Mouse (Mus musculus): ENCODE measurements around the gene Mrrf. TPM values are rescaled to one million over a fixed set of nuclear protein-coding genes. Genes with fewer than 3 reads are reported as not detected.
A peak's percentile ranks its signal among the peaks of the same experiment; 100 is the strongest.
"Not testable (repeated sequence)": the region's sequence is repeated elsewhere in the genome, so short reads cannot be mapped to it uniquely, and the experiment has no call there.

The Mrrf gene
- polyA plus RNA-seq, 1 experiment from 2014 or later: 33.7 TPM

DNA sequence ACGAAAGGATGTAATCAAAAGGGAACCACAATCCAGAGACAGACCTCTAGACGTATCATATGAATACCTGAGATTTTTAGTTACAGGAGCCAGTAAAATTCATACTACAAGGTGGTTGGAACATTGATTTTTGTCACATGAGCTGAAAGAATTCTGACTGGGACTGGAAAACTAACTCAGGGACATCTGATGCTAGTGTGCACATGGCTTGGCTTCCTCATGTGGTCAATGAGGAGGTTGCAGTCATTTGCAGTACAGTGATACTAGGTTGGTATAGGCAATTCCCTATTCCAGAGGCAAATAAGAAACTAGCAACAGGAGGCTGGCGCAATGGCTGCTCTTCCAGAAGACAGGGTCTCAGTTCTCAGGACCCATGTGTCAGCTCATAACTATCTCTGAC lies 23.6 kb upstream of the Mrrf start:
- Histone ChIP-seq H3K9me3 (ENCODE audit: control insufficient read depth, low read length) (no peaks in the 10 kb centered on the region), H3K4me1 (ENCODE audit: control insufficient read depth, insufficient read depth, low read length) (no peaks in the 10 kb centered on the region), H3K27me3 (ENCODE audit: control insufficient read depth, insufficient read depth, low read length) (peaks cover 28% of the 10 kb centered on the region), H3K4me2 (replicated peaks; ENCODE audit: low read depth, low read length) (no peak overlapping the region), H3K27ac (ENCODE audit: low read depth, low read length) (no peak overlapping the region), H3K4me3 (ENCODE audit: low read length) (no peak overlapping the region), H3K9ac (ENCODE audit: low read depth, low read length) (no peak overlapping the region), H3K36me3 (ENCODE audit: control insufficient read depth, insufficient read depth, low read length) (peaks cover 19% of the 10 kb centered on the region)
- ATAC-seq (ENCODE audit: low FRiP score, low TSS enrichment): no peak
- 76% methylated on average over 3 of the region's 3 CpGs for WGBS

GRCm38 (mm10) chr2:36126795-36127429 lies 9.3 kb upstream of the Mrrf start:
- H3K27me3 ChIP-seq (ENCODE audit: control insufficient read depth, insufficient read depth, low read length): no peaks in the 10 kb centered on the region
- no peak overlapping the region for H3K9ac ChIP-seq (ENCODE audit: low read depth, low read length)
- WGBS: 93% methylated on average over 9 of the region's 9 CpGs
- H3K27ac ChIP-seq (ENCODE audit: low read depth, low read length): no peak overlapping the region
- ATAC-seq (ENCODE audit: low FRiP score, low TSS enrichment): no peak
- no peaks in the 10 kb centered on the region for H3K4me1 ChIP-seq (ENCODE audit: control insufficient read depth, insufficient read depth, low read length)
- H3K9me3 ChIP-seq (ENCODE audit: control insufficient read depth, low read length): no peaks in the 10 kb centered on the region
- no peak overlapping the region for H3K4me2 ChIP-seq (replicated peaks; ENCODE audit: low read depth, low read length)
- H3K36me3 ChIP-seq (ENCODE audit: control insufficient read depth, insufficient read depth, low read length): peaks cover 77% of the 10 kb centered on the region
- no peak overlapping the region for H3K4me3 ChIP-seq (ENCODE audit: low read length)

- no peak overlapping the region for H3K4me2 ChIP-seq (replicated peaks; ENCODE audit: low read depth, low read length)
- ATAC-seq (ENCODE audit: low FRiP score, low TSS enrichment): no peak
- H3K4me3 ChIP-seq (ENCODE audit: low read length): no peak overlapping the region
- H3K4me1 ChIP-seq (ENCODE audit: control insufficient read depth, insufficient read depth, low read length): no peaks in the 10 kb centered on the region
- H3K36me3 ChIP-seq (ENCODE audit: control insufficient read depth, insufficient read depth, low read length): peaks cover 77% of the 10 kb centered on the region
- H3K9ac ChIP-seq (ENCODE audit: low read depth, low read length): no peak overlapping the region
- no peak overlapping the region for H3K27ac ChIP-seq (ENCODE audit: low read depth, low read length)
- H3K27me3 ChIP-seq (ENCODE audit: control insufficient read depth, insufficient read depth, low read length): no peaks in the 10 kb centered on the region
- no peaks in the 10 kb centered on the region for H3K9me3 ChIP-seq (ENCODE audit: control insufficient read depth, low read length)
- WGBS: 77% methylated on average over 4 of the region's 4 CpGs
Observed at GRCm38 (mm10) chr2:36127973-36128372, 8.2 kb upstream of the Mrrf start.

DNA sequence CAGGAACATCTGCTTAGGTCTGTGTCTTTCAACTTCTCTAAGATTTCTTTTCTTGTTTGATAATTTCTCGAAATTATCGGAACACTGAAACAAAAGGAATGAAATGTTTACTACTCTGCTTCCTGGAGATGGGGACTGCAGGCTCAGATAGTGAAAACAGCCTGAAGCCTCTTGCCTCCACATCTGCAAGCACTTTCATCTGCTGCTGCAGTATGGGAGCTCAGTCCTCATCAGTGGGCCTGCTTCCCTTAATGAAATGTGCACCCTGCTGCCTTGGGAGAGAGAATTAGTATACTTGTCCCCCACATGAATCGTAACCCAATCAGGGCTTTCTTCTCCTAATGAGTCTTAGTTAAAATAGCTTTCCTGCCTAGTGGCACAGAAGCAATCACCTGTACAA lies 7.1 kb upstream of the Mrrf start:
- ATAC-seq (ENCODE audit: low FRiP score, low TSS enrichment): no peak
- no peaks in the 10 kb centered on the region for H3K9me3 ChIP-seq (ENCODE audit: control insufficient read depth, low read length)
- no peak overlapping the region for H3K27ac ChIP-seq (ENCODE audit: low read depth, low read length)
- H3K4me1 ChIP-seq (ENCODE audit: control insufficient read depth, insufficient read depth, low read length): no peaks in the 10 kb centered on the region
- H3K4me2 ChIP-seq (replicated peaks; ENCODE audit: low read depth, low read length): no peak overlapping the region
- 95% methylated on average over 3 of the region's 3 CpGs for WGBS
- peaks cover 79% of the 10 kb centered on the region for H3K36me3 ChIP-seq (ENCODE audit: control insufficient read depth, insufficient read depth, low read length)
- no peaks in the 10 kb centered on the region for H3K27me3 ChIP-seq (ENCODE audit: control insufficient read depth, insufficient read depth, low read length)
- no peak overlapping the region for H3K9ac ChIP-seq (ENCODE audit: low read depth, low read length)
- no peak overlapping the region for H3K4me3 ChIP-seq (ENCODE audit: low read length)

DNA sequence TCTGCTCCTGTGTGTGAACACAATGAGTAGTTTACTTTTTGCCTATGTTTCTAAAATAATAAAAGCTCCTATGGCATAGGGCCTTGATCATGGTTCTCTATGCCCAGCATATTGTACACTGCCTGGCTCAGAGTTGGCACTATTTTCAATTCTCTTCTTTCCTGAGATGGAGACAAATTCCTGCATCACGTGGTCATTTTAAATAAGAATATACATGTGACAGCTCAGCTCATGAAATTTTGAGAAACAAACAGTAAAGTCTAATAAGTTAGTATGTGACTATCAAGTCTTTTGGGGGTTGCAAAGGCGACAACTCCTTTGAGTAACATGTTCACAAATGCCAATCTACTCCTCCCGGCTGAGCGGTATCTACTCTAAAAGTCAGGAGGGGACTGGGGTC lies 302 bp upstream of the Mrrf start:
- ATAC-seq (ENCODE audit: low FRiP score, low TSS enrichment): no peak
- Histone ChIP-seq H3K36me3 (ENCODE audit: control insufficient read depth, insufficient read depth, low read length) (peaks cover 34% of the 10 kb centered on the region), H3K4me1 (ENCODE audit: control insufficient read depth, insufficient read depth, low read length) (peaks cover 7% of the 10 kb centered on the region; the same call in 1 of the 2 replicates), H3K9me3 (ENCODE audit: control insufficient read depth, low read length) (no peaks in the 10 kb centered on the region), H3K4me3 (ENCODE audit: low read length) (peak overlapping the region; percentile 82), H3K27ac (ENCODE audit: low read depth, low read length) (peak overlapping the region; percentile 88), H3K27me3 (ENCODE audit: control insufficient read depth, insufficient read depth, low read length) (no peaks in the 10 kb centered on the region), H3K4me2 (replicated peaks; ENCODE audit: low read depth, low read length) (peak overlapping the region; percentile 77), H3K9ac (ENCODE audit: low read depth, low read length) (peak overlapping the region; percentile 80)
- WGBS: under 1% methylated on average over 4 of the region's 4 CpGs

DNA sequence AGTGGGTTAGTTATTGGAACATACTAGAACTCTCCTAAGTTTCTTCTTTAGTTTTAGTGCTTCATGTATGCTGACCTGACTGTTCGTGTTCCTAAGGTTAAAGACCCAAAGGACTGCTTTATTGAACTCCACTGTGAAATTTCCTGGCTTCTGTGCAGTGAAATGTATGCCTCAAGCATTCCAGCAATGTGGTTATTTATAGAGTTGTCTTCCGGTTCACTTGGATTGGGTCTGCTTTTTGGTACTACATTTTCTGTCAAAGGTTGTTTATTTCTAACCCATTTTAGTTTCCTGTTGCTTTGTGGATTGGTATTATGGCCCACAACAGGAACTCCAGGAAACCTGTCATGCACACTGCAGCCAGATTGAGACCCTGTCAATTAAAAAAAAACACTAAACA lies 2.9 kb downstream of the Mrrf start:
- no peak for ATAC-seq (ENCODE audit: low FRiP score, low TSS enrichment)
- WGBS: 59% methylated on average over 2 of the region's 2 CpGs
- H3K9ac ChIP-seq (ENCODE audit: low read depth, low read length): no peak overlapping the region
- H3K4me1 ChIP-seq (ENCODE audit: control insufficient read depth, insufficient read depth, low read length): peaks cover 7% of the 10 kb centered on the region; the same call in 1 of the 2 replicates
- no peak overlapping the region for H3K27ac ChIP-seq (ENCODE audit: low read depth, low read length)
- H3K27me3 ChIP-seq (ENCODE audit: control insufficient read depth, insufficient read depth, low read length): no peaks in the 10 kb centered on the region
- no peak overlapping the region for H3K4me2 ChIP-seq (replicated peaks; ENCODE audit: low read depth, low read length)
- no peak overlapping the region for H3K4me3 ChIP-seq (ENCODE audit: low read length)
- peaks cover 10% of the 10 kb centered on the region for H3K36me3 ChIP-seq (ENCODE audit: control insufficient read depth, insufficient read depth, low read length)
- H3K9me3 ChIP-seq (ENCODE audit: control insufficient read depth, low read length): no peaks in the 10 kb centered on the region

- H3K9ac ChIP-seq (ENCODE audit: low read depth, low read length): no peak overlapping the region
- H3K27ac ChIP-seq (ENCODE audit: low read depth, low read length): no peak overlapping the region
- H3K9me3 ChIP-seq (ENCODE audit: control insufficient read depth, low read length): no peaks in the 10 kb centered on the region
- 47% methylated on average over 7 of the region's 7 CpGs for WGBS
- H3K27me3 ChIP-seq (ENCODE audit: control insufficient read depth, insufficient read depth, low read length): no peaks in the 10 kb centered on the region
- 0 out of 2 replicates have a peak, but pooled peaks cover 3% of the 10 kb centered on the region for H3K4me1 ChIP-seq (ENCODE audit: control insufficient read depth, insufficient read depth, low read length)
- H3K4me2 ChIP-seq (replicated peaks; ENCODE audit: low read depth, low read length): no peak overlapping the region
- no peak for ATAC-seq (ENCODE audit: low FRiP score, low TSS enrichment)
- H3K36me3 ChIP-seq (ENCODE audit: control insufficient read depth, insufficient read depth, low read length): peaks cover 5% of the 10 kb centered on the region; the same call in 1 of the 2 replicates
- no peak overlapping the region for H3K4me3 ChIP-seq (ENCODE audit: low read length)
Observed at GRCm38 (mm10) chr2:36148876-36149365, 12.7 kb downstream of the Mrrf start.

GRCm38 (mm10) chr2:36152401-36152800 lies 16.2 kb downstream of the Mrrf start:
- not testable (repeated sequence) for H3K4me1 ChIP-seq (ENCODE audit: control insufficient read depth, insufficient read depth, low read length); H3K27ac ChIP-seq (ENCODE audit: low read depth, low read length); H3K9me3 ChIP-seq (ENCODE audit: control insufficient read depth, low read length); H3K4me3 ChIP-seq (ENCODE audit: low read length); ATAC-seq (ENCODE audit: low FRiP score, low TSS enrichment); H3K4me2 ChIP-seq (replicated peaks; ENCODE audit: low read depth, low read length); H3K27me3 ChIP-seq (ENCODE audit: control insufficient read depth, insufficient read depth, low read length); H3K9ac ChIP-seq (ENCODE audit: low read depth, low read length); H3K36me3 ChIP-seq (ENCODE audit: control insufficient read depth, insufficient read depth, low read length)
- WGBS: 91% methylated on average over 4 of the region's 4 CpGs

DNA sequence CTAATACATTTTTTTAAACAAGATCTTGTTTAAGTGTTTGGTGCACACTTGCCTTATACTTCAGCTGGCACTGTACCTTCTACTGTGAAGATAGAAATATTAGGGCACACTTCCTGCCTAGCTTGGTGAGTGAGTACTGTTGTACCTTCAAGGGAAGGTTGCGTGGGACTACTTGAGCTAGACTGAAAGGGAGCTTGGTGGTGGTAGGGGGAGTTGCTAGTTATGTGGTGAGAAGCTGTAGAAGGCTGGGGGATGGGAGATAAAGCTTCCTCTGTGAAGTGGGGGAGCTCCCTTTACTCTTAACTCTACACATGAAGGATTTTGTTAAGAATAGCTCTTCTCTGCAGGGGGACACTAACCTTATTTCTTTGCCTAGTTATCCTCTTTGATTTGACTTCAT lies 21.3 kb downstream of the Mrrf start:
- no peak for ATAC-seq (ENCODE audit: low FRiP score, low TSS enrichment)
- no peaks in the 10 kb centered on the region for H3K9me3 ChIP-seq (ENCODE audit: control insufficient read depth, low read length)
- H3K9ac ChIP-seq (ENCODE audit: low read depth, low read length): no peak overlapping the region
- WGBS: 84% methylated on average over 1 of the region's 1 CpGs
- H3K4me3 ChIP-seq (ENCODE audit: low read length): no peak overlapping the region
- no peaks in the 10 kb centered on the region for H3K4me1 ChIP-seq (ENCODE audit: control insufficient read depth, insufficient read depth, low read length)
- no peak overlapping the region for H3K4me2 ChIP-seq (replicated peaks; ENCODE audit: low read depth, low read length)
- H3K27ac ChIP-seq (ENCODE audit: low read depth, low read length): no peak overlapping the region
- H3K27me3 ChIP-seq (ENCODE audit: control insufficient read depth, insufficient read depth, low read length): no peaks in the 10 kb centered on the region
- H3K36me3 ChIP-seq (ENCODE audit: control insufficient read depth, insufficient read depth, low read length): peaks cover 3% of the 10 kb centered on the region; the same call in 1 of the 2 replicates

Data from kidney, embryonic 14.5 days (tissue).